Mouse (Mus musculus) CD8-positive naive resting alpha-beta T cell, adult 2 months (primary cell): ENCODE data around the gene Eif3i.
A peak's percentile ranks its signal among the peaks of the same experiment; 100 is the strongest.
"Not testable (repeated sequence)": the region's sequence is repeated elsewhere in the genome, so short reads cannot be mapped to it uniquely, and the experiment has no call there.

ENCODE experiments used
- DNase-seq, 2 experiments: peaks; one replicate each; pipeline ENCODE4 v3.0.0; 2022; ENCODE audit warnings: low read depth in 2 of 2, low spot score in 2 of 2

Gene Eif3i

GRCm38 (mm10) chr4:129576863-129577491, 23.5 kb downstream of the Eif3i start:
- peak; percentile 49 to 61 for DNase-seq

- peak; percentile 82 to 91 for DNase-seq
Measured at GRCm38 (mm10) chr4:129575171-129575844, 25.1 kb downstream of the Eif3i start.

GRCm38 (mm10) chr4:129573430-129573829, 27.0 kb downstream of the Eif3i start, which contains the start of gene Lck:
Gene Lck (minus strand): TSS chr4:129573641.
- DNase-seq = peak; percentile 69 to 71

- no peak for DNase-seq
Measured at GRCm38 (mm10) chr4:129573093-129573370, 27.4 kb downstream of the Eif3i start.

GRCm38 (mm10) chr4:129572236-129573092, 28.0 kb downstream of the Eif3i start:
- DNase-seq = no peak

- DNase-seq = no peak
Measured at GRCm38 (mm10) chr4:129571551-129572084, 28.8 kb downstream of the Eif3i start.

GRCm38 (mm10) chr4:129570028-129570427, 30.4 kb downstream of the Eif3i start:
- DNase-seq = peak; percentile 42 to 52

GRCm38 (mm10) chr4:129568366-129568765, 32.1 kb downstream of the Eif3i start:
- DNase-seq = no peak

- no peak for DNase-seq
Measured at GRCm38 (mm10) chr4:129565139-129565538, 35.3 kb downstream of the Eif3i start.

GRCm38 (mm10) chr4:129563718-129564117, 36.7 kb downstream of the Eif3i start:
- no peak for DNase-seq

- DNase-seq = no peak
Measured at GRCm38 (mm10) chr4:129561184-129561583, 39.3 kb downstream of the Eif3i start.

- DNase-seq = peak; percentile 82 to 83
Measured at GRCm38 (mm10) chr4:129558321-129558955, 42.0 kb downstream of the Eif3i start.

GRCm38 (mm10) chr4:129557256-129557808, 43.1 kb downstream of the Eif3i start:
- no peak for DNase-seq

- DNase-seq = peak; percentile 48 to 70
Measured at GRCm38 (mm10) chr4:129556532-129557223, 43.8 kb downstream of the Eif3i start.

GRCm38 (mm10) chr4:129555862-129556531, 44.5 kb downstream of the Eif3i start:
- no peak for DNase-seq

GRCm38 (mm10) chr4:129555421-129555861, 45.0 kb downstream of the Eif3i start:
- DNase-seq = no peak

GRCm38 (mm10) chr4:129554512-129554911, 45.9 kb downstream of the Eif3i start:
- not testable (repeated sequence) for DNase-seq

GRCm38 (mm10) chr4:129550295-129550694, 50.2 kb downstream of the Eif3i start:
- no peak for DNase-seq

GRCm38 (mm10) chr4:129549306-129549705, 51.1 kb downstream of the Eif3i start:
- peak; percentile 60 to 73 for DNase-seq

GRCm38 (mm10) chr4:129547631-129548030, 52.8 kb downstream of the Eif3i start:
- DNase-seq = not testable (repeated sequence)
